Mouse (Mus musculus) skeletal muscle tissue, postnatal 0 days (tissue): ENCODE results near the gene Olfr156. TPM values are rescaled to one million over a fixed set of nuclear protein-coding genes. Genes with fewer than 3 reads are reported as not detected.

Experiments
- polyA plus RNA-seq: library from polyadenylated mRNA; unstranded; fragments of >200 nt; fragmentation: Nextera tagmentation; extraction: Ambion mirVana; gene quantifications from 2 replicates; pipeline ENCODE4 v1.2.1, GENCODE M21; 2015

Olfr156 gene
- not detected in 2 replicates for polyA plus RNA-seq

DNA sequence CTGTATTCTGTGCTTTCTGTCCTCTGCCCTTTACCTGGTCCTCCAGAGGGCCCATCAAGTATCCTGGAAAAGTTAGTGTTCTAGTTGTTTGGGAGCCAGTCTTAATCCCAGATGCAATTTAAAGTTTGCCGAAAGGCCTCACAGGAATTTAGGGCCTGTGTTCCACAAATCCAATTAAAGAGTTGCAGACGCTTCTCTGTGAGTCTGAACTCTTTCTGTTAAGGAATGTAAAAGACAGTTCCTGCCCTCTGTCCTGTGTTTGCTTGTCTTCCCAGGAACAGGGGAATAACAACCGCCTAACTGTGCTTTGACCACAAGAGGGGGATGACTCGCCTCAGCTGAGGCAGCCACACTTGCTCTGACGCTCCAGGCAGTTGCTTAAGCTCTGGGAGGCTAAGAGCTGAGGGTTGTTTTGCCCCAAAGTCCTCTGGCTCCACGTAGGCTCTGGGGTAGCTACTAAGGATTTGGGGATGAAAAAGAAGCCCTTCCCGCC lies at the start of gene Olfr156:
Gene Olfr156, minus strand, starts transcription at position 51 of the 493 bp plus-strand sequence.

DNA sequence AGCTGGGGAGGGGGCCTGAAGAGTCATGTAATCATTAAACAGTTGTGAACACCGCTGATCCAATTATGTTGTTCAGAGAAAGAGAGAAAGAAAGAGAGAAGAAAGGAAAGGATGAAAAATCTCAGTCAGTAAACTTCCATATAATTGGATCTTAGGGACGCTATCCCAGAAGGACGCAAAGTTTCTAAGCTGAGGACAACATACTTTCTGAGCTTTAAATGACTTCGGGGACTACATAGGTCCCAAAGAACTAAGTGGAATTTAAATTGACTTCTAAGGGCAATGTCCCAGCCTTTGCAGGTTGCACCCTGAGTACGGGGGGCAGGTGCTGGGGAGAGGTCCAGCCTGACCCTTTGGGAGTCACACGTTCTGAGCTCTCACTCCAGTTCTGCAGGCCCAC lies 27.6 kb upstream of the Olfr156 start, which contains the start of gene Olfr155:
Gene Olfr155, plus strand, starts transcription at position 301 of the 400 bp plus-strand sequence.

DNA sequence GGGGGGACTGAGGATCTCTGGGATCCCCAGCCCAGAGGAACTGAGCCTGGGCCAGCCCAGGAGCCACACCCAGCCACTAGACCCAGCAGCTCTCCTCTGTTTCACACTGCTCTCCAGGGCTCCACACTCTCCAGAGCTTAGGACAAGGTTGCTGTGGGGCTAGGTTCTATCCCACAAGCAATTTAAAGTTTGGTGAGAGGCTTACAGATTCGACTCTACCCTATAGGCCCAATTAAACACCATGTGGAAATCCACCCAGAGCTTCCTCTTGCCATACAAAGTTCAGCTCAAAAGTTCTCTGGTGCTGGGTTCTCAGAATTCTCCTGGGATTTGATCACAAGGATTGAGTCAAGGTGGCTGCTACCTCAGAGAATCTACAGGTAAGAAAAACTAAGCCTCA lies 16.4 kb upstream of the Olfr156 start, which contains the start of gene Olfr157:
Gene Olfr157, minus strand, starts transcription at position 101 of the 400 bp plus-strand sequence.

DNA sequence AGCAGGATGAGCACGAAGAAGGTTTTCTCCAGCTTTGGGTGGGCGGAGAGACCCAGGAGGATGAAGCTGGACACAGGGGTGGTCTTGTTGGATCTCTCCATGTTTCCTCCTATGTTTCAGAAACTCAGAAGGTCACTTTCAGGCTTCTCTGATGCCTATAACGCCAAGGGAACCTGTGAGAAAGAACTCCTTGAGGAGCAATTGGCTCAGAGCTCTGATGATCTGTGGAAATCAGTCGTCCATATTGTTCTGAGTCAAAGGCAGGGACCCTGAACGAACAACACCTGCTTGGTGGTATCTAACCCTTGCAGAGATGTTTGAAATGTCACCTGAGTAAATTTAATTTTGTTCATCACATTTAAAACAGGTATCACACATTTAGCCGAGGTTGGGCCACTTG lies 52.8 kb downstream of the Olfr156 start, which contains the start of gene Olfr159:
Gene Olfr159, minus strand, starts transcription at position 101 of the 400 bp plus-strand sequence.

Other genes with a start within 250 kb of the Olfr156 start
- gene Rgp1, start 245.2 kb downstream of the Olfr156 start, polyA plus RNA-seq: 10.9 and 16.0 TPM in 2 replicates
- 10.1 and 10.5 TPM in 2 replicates for gene Gba2, start 245.0 kb downstream of the Olfr156 start, polyA plus RNA-seq
- 0.72 and 0.85 TPM in 2 replicates for gene Msmp, start 239.4 kb downstream of the Olfr156 start, polyA plus RNA-seq
- gene Npr2, start 192.0 kb downstream of the Olfr156 start, polyA plus RNA-seq: 11.0 and 11.8 TPM in 2 replicates
- gene Spag8, start 170.3 kb downstream of the Olfr156 start, polyA plus RNA-seq: 0.16 TPM in 1 of 2 replicates, not detected in the other
- gene Hint2, start 167.4 kb downstream of the Olfr156 start, polyA plus RNA-seq: 205 and 218 TPM in 2 replicates
- 3.4 and 4.4 TPM in 2 replicates for gene Tmem8b, start 154.9 kb downstream of the Olfr156 start, polyA plus RNA-seq
- 3.3 and 4.2 TPM in 2 replicates for gene Fam221b, start 154.8 kb downstream of the Olfr156 start, polyA plus RNA-seq
- gene Olfr70, start 123.1 kb downstream of the Olfr156 start, polyA plus RNA-seq: not detected in 2 replicates
- gene Olfr71, start 113.6 kb downstream of the Olfr156 start, polyA plus RNA-seq: not detected in 2 replicates
- 5.8 and 8.3 TPM in 2 replicates for gene Hrct1, start 96.7 kb downstream of the Olfr156 start, polyA plus RNA-seq
- gene Spaar, start 93.9 kb downstream of the Olfr156 start, polyA plus RNA-seq: 1.2 and 1.4 TPM in 2 replicates
- gene Olfr159, start 52.9 kb downstream of the Olfr156 start, polyA plus RNA-seq: not detected in 2 replicates
- not detected in 2 replicates for gene Olfr157, start 16.3 kb upstream of the Olfr156 start, polyA plus RNA-seq
- not detected in 2 replicates for gene Olfr155, start 27.7 kb upstream of the Olfr156 start, polyA plus RNA-seq
- gene Reck, start 51.6 kb upstream of the Olfr156 start, polyA plus RNA-seq: 10.0 and 10.3 TPM in 2 replicates
- 67.6 and 79.1 TPM in 2 replicates for gene Glipr2, start 133.5 kb upstream of the Olfr156 start, polyA plus RNA-seq
- gene Ccin, start 159.6 kb upstream of the Olfr156 start, polyA plus RNA-seq: not detected in 2 replicates
- gene Clta, start 180.6 kb upstream of the Olfr156 start, polyA plus RNA-seq: 167 and 198 TPM in 2 replicates